Mouse (Mus musculus): ENCODE measurements around the gene Dlg4. TPM values are rescaled to one million over a fixed set of nuclear protein-coding genes. Genes with fewer than 3 reads are reported as not detected.

The Dlg4 gene
- polyA plus RNA-seq, 1 experiment: 7.6 TPM

DNA sequence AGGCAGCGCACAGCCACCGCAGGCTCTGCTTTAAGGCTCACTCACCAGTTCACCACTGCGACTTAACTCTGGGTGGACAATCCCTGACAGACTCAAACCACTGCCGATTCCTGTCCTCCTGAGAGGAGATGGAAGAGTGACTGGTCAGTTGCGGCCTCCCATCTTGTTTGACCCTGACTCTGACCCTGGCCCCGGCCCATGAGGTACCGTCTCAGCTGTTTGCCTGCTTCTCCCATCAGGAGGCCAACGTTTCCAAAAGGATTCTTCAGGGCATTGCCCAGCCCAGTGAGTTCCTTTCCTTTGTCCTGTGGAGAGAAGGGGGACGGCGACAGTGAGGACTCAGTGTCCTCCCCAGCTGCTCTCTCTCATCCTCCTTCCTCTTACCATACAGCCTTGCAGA, 5.8 kb upstream of the Dlg4 start:
- no peak for TF ChIP-seq GATA1 (IDR thresholded peaks at IDR 0.05; ENCODE audit: low read length)

DNA sequence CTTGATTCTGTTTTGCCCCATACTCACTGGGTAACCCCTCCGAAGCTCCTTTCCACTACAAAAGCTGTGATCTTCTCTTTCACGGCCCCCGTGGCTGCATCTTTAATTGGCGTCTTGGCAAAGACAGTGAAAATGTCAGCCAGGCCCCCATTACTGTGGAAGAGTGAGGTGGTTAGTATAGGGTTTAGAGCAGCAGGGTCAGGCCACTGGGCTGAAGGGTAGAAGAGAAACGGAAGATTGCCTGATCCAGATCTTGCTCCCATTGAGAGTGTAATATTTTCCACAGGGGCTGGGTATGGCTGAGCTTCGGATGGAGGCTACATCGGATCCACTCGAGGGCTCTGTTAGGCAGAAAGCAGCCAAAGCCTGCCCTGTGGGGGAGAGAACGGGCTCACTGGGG, 3.8 kb upstream of the Dlg4 start:
- no peak for TF ChIP-seq GATA1 (IDR thresholded peaks at IDR 0.05; ENCODE audit: low read length)

DNA sequence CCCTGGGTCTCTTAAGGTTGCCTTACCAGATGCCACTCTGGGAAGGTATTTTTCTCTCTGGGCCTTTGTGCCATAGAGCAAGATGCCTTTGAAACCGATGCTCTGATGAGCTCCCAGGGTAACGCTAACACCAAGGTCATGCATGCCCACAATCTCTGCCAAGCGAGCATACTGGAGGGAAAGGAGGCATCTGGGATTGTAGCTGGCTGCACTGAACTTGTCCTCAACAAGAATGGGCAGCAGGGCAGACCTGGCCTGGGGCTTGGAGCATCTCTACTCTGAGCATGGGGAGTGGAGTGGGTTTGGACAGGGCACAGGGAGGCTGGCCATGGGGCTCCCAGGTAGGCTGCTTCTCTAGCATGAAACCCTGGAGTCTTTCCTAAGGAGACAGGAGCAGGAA, 3.3 kb upstream of the Dlg4 start:
- TF ChIP-seq GATA1 (IDR thresholded peaks at IDR 0.05; ENCODE audit: low read length): no peak

DNA sequence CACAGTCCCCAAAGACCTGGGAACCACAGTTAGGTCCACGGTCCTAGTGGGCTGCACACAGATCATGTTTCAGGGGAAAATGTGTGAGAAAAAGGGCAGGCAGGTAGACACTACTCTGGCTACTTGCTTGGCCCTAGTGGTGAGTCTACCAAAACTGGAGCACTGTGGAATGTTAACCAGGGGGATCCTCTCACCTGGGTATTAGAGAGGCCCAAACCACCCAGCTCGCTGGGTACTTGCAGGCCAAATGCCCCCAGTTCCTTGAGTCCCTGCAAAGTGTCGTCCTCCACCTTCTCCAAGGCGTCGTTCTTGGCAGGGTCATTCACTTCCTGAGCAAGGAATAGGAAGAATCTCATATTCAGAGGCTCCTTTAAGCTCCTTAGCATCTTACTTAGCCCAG, 2.7 kb upstream of the Dlg4 start:
- TF ChIP-seq GATA1 (IDR thresholded peaks at IDR 0.05; ENCODE audit: low read length): no peak

DNA sequence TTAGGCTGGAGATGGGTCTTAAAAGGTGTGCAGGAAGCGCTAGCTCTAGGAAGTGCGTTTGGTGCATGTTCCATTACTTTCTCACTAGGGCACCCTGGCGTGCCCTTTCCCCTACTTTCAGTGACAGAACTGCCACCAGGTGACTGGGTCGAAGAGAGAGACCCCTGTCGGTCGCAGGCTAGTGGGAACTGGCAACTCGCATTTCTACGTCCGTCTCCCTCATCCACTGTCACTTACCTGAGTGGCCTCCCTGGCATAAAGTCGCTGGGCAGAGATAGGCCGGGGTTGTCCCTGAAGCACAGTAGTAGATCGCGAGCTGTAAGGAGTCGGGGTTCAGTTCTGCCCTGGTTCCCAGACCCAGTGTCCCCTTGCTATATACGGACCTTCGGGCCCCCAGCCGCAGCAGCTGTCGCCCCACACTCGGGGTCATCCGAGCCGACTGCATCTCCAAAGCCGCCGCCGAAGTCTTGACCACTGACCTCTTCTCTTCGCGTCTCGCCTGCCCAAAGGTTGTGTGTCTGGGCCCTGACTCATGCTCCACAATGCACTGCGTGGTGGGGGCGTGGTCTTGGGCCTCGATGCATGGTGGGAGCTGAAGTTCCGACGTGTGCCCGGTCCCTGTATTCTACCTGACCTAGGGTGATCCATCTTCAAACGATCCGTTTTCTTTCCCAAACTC, 1.7 kb upstream of the Dlg4 start, which contains the start of gene Acadvl:
Gene Acadvl (minus strand): TSS at position 532 of the 679 bp plus-strand sequence.
- TF ChIP-seq GATA1 (IDR thresholded peaks at IDR 0.05; ENCODE audit: low read length): no peak

DNA sequence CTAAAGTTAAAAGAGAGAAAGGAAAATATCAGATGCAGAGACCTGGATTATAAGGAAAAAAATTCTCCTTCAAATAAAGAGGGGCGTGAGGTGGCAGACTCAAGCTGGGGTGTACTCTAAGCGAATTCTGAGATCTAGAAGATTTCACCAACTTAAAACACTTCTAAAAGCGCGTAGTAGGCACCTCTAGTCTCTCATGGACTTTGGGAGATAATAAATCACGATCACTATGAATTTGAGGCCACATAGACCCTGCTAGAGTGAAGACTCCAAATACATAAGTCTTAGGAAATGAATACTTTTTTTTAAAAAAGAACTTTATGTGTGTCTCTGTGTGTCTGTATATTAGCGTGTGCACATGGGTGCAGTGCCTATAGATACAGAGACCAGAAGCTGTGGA, 1.1 kb upstream of the Dlg4 start:
- TF ChIP-seq GATA1 (IDR thresholded peaks at IDR 0.05; ENCODE audit: low read length): no peak

DNA sequence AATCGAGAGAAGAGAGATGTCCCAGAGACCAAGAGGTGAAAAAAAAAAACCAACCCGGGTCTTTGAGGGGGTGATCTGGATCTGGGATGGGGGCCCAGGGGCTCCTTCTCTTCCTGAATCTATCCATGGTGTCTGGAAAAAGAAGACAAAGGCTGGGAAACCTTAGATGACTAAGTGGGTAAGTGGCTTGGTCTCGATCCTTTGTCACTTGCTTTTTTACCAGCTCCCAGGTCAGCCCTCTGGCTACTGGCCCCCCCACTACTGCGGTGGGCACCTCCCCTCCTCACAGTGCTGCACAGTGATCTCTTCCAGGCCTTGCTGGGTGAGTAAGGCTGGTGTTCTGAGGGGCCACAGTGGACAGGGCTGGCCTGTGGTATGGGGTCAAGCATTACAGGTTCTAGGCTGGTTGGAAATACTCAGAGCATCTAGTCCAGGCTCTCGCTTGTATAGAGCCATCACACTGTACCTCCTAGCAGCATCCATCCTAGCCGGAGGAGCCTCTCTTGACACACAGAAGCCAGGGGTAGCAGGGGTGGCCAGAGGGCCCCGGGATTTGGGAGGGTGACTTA, 541 bp downstream of the Dlg4 start:
- TF ChIP-seq GATA1 (IDR thresholded peaks at IDR 0.05; ENCODE audit: low read length): no peak

DNA sequence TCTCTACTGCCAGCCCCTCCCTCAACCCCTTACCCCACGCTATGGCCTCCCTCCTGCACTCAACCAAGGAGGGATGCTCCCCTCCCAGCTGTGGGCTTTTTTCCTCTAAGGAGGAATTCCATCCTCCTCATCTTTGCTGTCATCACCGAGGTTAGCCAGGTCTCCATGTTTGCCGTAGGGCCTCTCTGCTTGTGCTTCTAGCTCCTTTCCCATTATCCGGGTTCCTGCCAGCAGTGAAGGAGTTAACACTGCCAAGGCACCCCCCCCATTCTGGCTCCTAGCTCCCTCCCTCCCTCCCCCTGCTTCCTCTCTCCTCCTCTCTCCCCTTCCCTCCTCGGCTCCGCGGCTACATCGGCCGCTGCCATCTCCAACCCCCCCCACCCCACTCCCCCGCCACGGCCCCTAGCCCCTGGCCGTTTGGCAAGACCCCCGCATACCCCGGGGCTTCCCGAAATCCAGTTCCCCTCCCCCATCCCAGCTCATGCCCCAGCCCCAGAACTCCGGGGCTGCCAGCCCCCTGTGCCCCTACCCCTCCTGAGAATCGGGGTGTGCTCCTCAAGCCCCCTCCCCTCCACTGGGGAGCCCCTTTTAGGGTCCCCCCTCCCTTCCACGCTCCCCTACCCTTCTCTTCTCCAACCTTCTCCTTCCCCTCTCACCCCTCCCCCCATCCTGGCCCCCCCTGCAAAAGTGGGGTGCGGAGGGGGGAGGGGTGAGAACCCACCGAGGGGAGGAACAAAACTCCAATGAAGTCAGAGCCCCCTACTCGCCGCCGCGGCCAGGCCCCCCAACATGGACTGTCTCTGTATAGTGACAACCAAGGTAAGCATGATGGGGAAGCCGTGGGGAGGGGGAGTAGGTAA, 1.6 kb downstream of the Dlg4 start:
- no peak for TF ChIP-seq GATA1 (IDR thresholded peaks at IDR 0.05; ENCODE audit: low read length)

DNA sequence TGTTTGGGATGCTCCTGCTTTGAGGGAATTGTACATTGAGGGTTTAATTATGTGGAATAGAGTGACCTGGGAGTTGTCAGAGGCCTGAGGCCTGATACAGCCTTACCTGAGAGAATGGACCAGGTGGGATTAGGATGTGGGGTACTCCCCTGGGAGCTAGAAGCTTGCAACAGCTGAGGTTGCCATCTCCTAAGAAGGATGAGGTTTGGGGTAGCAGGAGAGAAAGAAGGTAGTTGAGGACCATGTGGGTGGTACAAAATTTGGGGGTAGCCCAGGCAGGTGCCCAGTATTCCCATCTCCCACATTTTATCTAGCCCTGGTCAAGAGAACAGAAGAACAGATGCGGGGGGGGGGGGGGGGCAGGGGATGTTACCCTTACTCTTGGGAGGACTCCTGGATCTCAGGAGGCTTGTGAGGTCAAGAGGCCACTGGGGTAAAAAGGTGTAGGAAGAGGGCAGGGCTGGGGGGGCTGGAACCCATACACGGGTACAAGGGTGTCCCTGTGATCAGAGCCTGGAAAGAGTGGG, 2.8 kb downstream of the Dlg4 start:
- no peak for TF ChIP-seq GATA1 (IDR thresholded peaks at IDR 0.05; ENCODE audit: low read length)

DNA sequence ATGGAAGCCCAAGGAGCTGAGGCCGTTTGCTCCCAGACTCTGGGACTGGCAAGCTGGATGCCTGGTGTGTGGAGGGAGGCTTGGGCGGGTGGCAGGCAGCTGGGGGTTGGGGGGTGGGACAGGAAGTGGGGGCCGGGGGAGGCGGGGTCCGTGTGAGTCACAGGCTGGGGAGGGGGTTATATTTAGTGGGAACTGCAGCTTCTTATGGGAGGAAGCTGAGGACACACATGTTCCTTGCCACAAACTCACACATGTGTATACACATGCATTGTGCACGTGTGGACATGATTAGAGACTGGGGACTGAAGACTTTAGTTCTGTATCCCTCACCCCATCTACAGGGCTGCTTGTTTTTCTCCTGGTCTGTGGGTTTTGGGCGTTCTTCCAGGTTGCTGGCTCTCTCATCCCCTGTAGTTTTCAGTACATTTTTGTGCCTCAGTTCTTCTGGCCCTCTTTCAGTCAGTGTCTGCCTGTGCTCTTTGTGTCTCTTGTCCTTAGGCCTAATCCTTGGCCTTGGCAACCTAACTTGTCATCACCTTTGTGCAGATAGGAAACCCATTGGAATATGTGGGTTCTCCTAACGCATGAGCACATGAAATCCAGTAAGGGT, 3.4 kb downstream of the Dlg4 start:
- no peak for TF ChIP-seq GATA1 (IDR thresholded peaks at IDR 0.05; ENCODE audit: low read length)

DNA sequence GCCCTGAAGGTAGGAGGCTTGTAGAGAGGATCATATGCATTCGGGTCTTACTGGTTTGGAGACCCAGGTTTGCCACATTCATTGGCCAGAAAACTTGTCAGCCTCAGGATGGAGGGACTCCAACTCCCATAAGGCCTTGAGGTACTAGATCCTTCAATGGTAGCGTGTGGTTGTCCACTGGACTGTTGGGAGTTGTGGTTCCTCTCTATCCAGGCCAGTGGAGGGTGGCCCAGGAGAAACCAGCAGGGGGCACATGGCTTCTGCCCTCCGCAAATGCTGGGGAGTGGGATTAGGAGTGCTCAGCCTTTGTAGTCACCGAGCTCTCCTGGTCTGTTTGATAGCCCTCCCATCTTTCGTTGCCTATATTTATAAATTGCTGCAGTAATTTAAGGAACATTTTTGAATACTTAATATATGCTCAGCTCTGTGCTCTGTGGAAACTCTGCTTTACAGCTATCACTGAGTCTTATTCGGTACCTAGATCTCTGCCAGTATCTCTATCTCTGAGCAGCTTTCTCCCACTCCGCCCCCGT, 4.1 kb downstream of the Dlg4 start:
- no peak for TF ChIP-seq GATA1 (IDR thresholded peaks at IDR 0.05; ENCODE audit: low read length)

DNA sequence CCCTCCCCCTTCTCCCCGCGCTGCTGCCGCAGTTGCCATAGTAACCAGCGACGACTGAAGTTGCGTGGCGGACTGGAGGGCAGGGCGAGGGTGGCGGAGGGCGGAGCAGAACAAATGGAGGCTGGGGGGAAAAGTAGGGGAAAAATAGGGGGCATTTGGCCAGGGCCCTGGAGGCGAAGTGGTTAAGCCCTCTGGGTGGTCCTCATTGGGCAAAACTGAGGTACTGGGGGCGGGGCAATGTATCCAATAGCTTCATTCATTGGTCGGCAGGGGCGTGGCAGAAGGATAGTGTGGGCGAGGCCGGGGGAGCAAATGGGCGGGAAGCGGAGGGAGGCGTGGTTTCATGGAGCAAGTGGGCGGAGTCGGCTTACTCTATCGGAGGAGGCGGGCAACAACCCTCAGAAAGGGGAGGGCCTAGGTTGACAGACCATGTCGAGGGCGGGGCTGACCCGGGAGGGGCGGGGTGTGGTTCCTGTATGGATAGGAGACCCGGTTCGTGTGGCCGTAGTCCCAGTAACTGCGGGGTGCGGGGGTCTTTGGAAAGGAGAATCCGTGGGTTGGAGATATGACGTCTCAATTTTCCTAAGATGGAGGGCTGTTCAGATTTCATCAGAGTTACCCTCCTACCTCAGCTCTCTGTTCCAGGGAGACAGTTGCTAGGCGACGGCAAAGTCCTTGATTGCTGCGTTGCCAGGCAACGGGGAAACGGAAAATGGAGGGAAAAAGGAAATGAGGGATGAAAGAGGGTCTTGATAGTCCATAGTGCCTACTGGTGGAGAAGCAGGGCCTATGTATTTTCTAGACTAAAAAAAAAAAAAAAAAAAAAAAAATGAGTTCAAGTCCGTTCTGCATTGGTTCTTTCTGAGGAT, 4.8 kb downstream of the Dlg4 start:
- TF ChIP-seq GATA1 (IDR thresholded peaks at IDR 0.05; ENCODE audit: low read length): no peak

DNA sequence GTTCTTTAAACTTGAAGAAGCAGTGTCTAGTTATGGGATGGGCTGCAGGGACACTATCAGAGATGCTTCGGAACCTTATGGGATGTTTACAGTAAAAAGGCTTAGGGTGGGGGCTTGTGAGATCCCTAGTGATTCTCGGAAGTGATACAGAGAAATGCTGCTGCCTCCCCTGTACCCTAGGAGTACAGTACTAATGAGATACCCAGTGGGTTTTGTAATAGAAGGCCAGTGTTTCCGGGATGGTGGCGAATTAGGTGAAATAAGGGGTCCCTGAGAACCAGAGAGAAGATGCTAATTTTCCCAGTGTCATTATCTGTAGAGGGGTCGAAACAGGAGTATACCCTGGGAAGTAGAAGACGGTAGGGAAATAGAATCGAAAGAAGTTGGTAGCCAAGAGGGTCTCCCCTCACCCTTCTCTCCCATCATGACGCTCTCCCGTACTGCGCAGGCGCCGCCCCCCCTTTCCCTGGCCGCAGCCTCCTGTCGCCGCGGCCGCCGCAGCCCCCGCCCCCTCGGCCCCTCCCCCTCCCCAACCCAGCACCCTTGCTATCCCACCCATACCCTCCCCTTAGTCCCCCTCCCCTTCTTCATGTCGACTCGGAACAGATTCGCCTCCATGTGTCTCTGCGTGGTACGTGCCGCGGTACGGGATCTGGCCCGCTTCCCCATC, 6.9 kb downstream of the Dlg4 start:
- no peak for TF ChIP-seq GATA1 (IDR thresholded peaks at IDR 0.05; ENCODE audit: low read length)

DNA sequence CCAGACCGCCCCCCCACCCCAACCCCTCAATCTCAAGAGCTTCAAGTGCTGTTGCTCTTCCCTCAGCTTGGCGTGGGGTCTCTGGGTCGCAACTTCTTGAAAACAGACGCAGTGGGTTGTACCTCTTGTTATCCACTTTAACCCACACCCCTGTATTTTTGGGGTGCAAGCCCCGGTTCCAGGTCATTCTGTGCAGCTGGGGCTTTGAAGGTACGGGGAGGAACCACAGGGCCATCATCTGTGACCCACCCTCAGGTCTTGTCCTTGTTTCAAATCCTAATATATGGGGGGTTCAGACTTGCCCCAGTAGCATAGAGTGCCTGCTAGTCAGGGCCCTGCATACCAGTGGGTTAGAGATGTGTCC, 7.4 kb downstream of the Dlg4 start:
- TF ChIP-seq GATA1 (IDR thresholded peaks at IDR 0.05; ENCODE audit: low read length): no peak

All from G1E-ER4 (cell line).